Mouse (Mus musculus): ENCODE data around the gene N4bp2.

N4bp2 gene

DNA sequence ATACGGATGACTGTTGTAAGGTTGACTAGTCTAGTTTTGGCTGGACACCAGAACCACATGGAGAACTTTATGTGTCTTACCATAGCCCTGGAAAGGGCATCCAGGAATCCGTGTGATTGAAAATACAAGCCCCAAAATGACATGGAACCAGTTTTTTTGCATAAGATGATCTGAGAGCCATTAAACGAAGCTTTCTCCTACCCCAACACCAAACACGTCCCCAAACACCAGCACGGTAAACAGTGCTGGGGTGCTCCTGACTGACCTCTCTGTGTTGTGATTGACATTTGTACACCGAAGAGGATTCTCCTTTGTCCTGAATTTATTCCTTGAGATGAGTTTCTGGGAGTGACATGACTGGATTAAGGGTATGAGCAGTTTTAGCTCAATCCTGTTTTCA is 103.3 kb downstream of the N4bp2 start:
- no peak for DNase-seq

DNA sequence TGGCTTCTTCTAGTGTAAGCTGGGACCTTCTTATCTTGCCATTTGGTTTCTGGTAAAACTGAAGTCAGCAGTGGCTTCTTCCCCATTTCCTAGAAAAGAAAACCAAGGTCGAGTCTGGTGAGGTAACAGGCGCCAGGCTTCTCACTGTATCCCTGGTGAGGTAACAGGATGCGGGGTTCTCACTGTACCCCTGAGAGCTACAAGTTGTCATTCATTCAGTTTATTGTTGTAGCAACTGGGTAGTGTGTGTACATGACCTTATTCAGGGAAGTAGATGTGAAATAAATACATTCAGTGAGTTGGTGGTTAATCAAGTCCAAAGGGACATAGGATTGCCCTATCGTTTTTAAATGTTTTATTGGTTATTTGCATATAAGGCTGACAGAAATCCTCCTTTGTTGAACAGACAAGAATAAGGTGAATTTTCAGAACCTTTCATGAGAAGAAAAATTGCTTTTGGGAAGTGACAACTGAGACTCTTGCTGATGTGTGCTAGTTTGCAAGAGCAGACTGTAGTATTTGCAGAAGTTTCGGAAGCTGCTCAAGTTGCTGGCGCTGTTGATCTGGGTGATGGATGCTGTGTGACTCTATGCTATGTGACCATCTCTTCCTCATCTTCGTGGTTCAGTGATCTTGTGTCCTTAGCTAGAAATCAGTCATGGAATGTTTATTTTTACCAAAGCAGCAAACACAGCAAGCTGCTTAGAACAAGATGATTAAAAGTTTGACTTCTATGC is 104.2 kb downstream of the N4bp2 start:
- DNase-seq: no peak

DNA sequence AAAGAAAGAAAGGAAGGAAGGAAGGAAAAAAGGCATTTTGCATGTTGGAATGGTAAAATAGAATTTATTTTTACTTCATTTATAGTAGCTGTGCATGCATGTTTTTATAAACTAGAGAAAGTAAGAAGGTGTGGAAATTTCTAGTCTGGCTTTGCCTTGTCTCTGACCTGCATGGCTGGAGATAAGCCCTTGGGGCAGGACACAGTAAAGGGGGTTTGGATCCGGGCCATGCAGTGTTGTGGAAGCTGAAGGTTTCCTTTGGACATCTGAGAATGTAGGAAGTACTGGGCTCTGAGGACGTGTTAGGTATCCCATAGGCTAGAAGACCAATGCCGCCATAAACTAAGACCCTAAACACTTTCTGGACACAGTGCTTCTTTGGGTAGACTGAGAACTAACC is 105.1 kb downstream of the N4bp2 start:
- no peak for DNase-seq

DNA sequence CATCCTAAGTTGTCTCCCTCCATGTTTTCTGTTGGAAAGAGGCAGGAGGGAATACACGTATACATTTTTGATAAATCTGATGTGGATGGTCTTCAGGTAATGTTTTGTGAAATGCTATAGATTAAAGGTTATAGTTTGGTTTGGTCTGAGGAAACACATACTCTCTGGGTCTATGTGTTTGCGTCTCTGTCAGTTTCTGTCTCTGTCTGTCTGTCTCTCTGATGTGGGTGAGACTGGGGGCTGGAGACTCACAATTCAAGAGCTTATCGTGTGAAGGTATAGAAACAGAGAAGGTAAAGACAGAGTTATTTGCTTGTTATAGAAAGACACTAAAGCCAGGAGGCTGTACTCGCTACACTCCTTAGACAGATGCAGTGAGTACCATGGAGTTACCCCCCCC is 106.3 kb downstream of the N4bp2 start:
- no peak for DNase-seq

DNA sequence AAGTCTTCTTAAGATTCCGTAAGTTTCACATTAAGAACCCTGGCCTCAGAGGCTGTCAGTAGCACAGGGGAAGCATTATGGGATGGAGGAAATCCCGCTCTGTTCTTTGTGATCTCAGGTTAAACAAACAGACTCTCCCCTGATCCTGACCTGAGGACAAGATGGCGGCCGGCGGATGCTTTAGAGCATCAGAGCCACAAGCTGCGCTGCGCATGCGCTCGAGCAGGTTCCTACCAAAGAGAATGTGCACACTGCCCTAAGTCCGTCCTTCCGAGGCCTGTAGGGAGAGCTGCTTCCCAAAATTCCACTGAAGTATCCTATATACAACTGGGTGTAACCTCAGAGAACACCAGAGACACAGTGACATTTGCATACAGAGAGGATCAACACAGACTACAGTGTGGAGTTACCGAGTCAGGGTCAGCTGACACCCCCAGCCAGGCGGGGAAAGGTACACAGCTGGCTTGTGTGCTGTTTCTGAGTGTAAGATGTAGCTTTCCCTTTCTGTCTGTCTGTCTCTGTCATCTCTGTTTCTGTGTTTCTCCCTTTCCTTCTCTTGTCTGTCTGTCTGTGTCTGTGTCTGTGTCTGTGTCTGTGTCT is 108.1 kb downstream of the N4bp2 start:
- DNase-seq: no peak

DNA sequence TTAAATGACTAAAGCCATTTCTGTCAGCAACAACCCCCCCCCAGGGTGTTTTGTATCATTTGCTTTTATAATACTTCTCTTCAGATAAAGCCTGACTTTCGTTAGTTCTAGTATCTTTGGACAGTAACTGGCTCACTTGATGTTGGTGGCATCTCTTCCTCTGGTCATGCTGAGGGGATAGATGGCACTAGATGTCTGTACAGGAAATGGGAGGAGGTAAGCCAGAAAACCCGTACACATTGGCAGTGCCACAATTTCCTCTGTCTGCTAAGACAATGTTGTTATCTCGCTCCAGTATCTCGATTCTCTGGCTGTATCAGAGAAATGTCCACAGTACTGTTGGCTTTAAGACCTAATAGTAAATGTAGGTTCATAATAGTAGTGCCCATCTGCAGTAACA is 109.9 kb downstream of the N4bp2 start:
- DNase-seq: no peak

DNA sequence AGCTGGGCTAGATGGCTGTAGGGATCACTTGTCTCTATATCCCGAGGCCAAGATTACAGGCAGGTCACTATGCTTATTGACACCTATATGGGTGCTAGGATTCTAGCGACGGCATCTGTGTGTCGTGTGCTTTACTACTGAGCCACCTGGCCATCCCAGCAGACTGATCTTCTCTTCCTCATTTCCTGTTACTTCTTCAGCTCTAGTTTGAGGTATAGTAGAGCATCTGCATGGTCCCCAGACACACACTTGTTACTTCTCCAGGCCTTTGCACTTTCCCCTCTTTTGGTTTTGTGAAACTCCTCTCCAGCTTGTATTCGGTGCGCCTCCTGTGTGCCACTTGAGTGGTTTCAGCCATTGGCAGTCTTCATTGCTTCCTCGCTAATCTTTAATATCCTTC is 111.9 kb downstream of the N4bp2 start:
- no peak for DNase-seq

DNA sequence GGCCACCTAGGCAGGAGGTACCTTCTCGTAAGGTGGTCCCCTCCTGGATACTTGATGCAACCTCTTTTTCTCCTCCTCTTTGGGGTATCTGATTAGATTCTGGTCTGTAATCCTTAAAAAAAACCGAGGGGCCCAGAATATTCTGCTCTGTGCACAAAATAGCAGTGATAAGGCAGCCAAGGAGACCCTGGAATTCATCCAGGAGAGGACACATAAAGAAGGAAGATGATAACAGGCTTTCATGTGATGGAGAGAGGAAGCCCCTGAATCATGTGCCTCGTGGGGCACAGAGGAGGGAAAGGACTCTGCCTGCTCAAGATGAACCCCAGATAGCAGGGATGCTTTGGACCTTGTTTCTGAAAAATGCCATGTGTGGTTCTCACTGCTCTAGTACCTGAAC is 115.0 kb downstream of the N4bp2 start:
- DNase-seq: no peak
